Comparison of ENCODE assay signal across 15 mouse cellular contexts in genomic region chr11:100823543-100824313, GRCm38 (mm10). TPM values are rescaled to one million over a fixed set of nuclear protein-coding genes. Genes with fewer than 3 reads are reported as not detected.
DNase-seq lines count a peak whose midpoint lies in the region; ATAC-seq and TF ChIP-seq lines count a peak whose summit lies in the region.
"Had no signal": no experiment of that assay in that cellular context is flagged by ENCODE, and none has a peak within 500 bp of the region (broad histone marks: within the 10 kb centered on the region; RNA-seq: fewer than 3 reads in every experiment).

No protein-coding gene starts in this region.

- TF ChIP-seq CTCF in MEL (IDR thresholded peaks at IDR 0.05 in 2 of 3, conservative IDR thresholded peaks at IDR 0.05 in 1 of 3; ENCODE audit: control insufficient read depth in 1 of 3, insufficient read depth in 1 of 3, low read depth in 2 of 3, low read length in 3 of 3, poor library complexity in 1 of 3, severe bottlenecking in 1 of 3), result no peak
- no peak for TF ChIP-seq CTCF in liver, postnatal 0 days (IDR thresholded peaks at IDR 0.05; ENCODE audit: low read depth)

- H3K79me2 ChIP-seq in MEL (ENCODE audit: control insufficient read depth, insufficient read depth, low read length, poor library complexity), result peaks cover 16% of the 10 kb centered on the region; the same call in 1 of the 2 replicates

- 47% methylated on average over 8 of the region's 8 CpGs for WGBS in heart, embryonic 15.5 days
- 44% methylated on average over 8 of the region's 8 CpGs for WGBS in liver, postnatal 0 days (ENCODE audit: insufficient replicate concordance)

- no peak overlapping the region for H3K4me2 ChIP-seq in heart, embryonic 15.5 days
- no peak overlapping the region for H3K4me2 ChIP-seq in liver, postnatal 0 days (ENCODE audit: low read depth, low read length)
- H3K4me2 ChIP-seq: liver, embryonic 15.5 days; neural tube, embryonic 13.5 days had no signal

- H3K9me3 ChIP-seq in heart, embryonic 15.5 days (replicated peaks), result no peaks in the 10 kb centered on the region
- H3K9me3 ChIP-seq in MEL (replicated peaks; ENCODE audit: insufficient read depth, low read length), result no peaks in the 10 kb centered on the region
- H3K9me3 ChIP-seq in liver, postnatal 0 days (ENCODE audit: low read length), result no peaks in the 10 kb centered on the region
- H3K9me3 ChIP-seq: forebrain, embryonic 10.5 days; liver, embryonic 15.5 days; megakaryocyte, embryonic 14.5 days; neural tube, embryonic 13.5 days had no signal

- H3K4me3 ChIP-seq in heart, embryonic 15.5 days, result no peak overlapping the region
- H3K4me3 ChIP-seq in MEL (ENCODE audit: control insufficient read depth in 1 of 2, insufficient read depth in 1 of 2, low read depth in 2 of 2, low read length in 2 of 2), result peak overlapping the region in 1 of 2 experiments; percentile 0; a peak in 1 of 4 replicates
- H3K4me3 ChIP-seq in liver, postnatal 0 days (ENCODE audit: low read depth, low read length), result no peak overlapping the region
- H3K4me3 ChIP-seq: forebrain, embryonic 10.5 days; liver, embryonic 15.5 days; megakaryocyte, embryonic 14.5 days; neural tube, embryonic 13.5 days had no signal

- no peak; the same call in 1 of the 2 replicates for ATAC-seq in heart, embryonic 15.5 days (replicated peaks; ENCODE audit: insufficient number of reproducible peaks, insufficient read depth, low FRiP score, low read depth)
- ATAC-seq in liver, postnatal 0 days, result peak; percentile 16; the same call in 1 of the 2 replicates
- ATAC-seq in monocyte, adult 5-6 weeks (replicated peaks; ENCODE audit: insufficient number of reproducible peaks, low FRiP score, low TSS enrichment, poor library complexity, severe bottlenecking), result no peak
- ATAC-seq: hindbrain, embryonic 16.5 days had no signal

- TF ChIP-seq RAD21 in MEL (IDR thresholded peaks at IDR 0.05; ENCODE audit: low read depth, low read length), result no peak

- H3K4me1 ChIP-seq in heart, embryonic 15.5 days (replicated peaks), result peaks cover 70% of the 10 kb centered on the region
- H3K4me1 ChIP-seq in MEL (ENCODE audit: control insufficient read depth in 1 of 2, insufficient read depth in 2 of 2, low read length in 2 of 2), result peaks cover 52 to 69% of the 10 kb centered on the region in 2 experiments
- peaks cover 66% of the 10 kb centered on the region for H3K4me1 ChIP-seq in liver, postnatal 0 days (ENCODE audit: insufficient read depth)

- no peaks in the 10 kb centered on the region for H3K27me3 ChIP-seq in heart, embryonic 15.5 days
- H3K27me3 ChIP-seq in MEL (ENCODE audit: control insufficient read depth in 1 of 2, insufficient read depth in 2 of 2, low read length in 2 of 2), result no peaks in the 10 kb centered on the region
- H3K27me3 ChIP-seq in liver, postnatal 0 days (ENCODE audit: insufficient read depth, low read length), result no peaks in the 10 kb centered on the region
- H3K27me3 ChIP-seq: liver, embryonic 15.5 days; megakaryocyte, embryonic 14.5 days; neural tube, embryonic 13.5 days had no signal

- H3K9ac ChIP-seq in heart, embryonic 15.5 days, result no peak overlapping the region
- peak overlapping the region; percentile 21; the same call in 1 of the 2 replicates for H3K9ac ChIP-seq in MEL (ENCODE audit: control insufficient read depth, low read depth, low read length, poor library complexity, severe bottlenecking)
- no peak overlapping the region for H3K9ac ChIP-seq in liver, postnatal 0 days (replicated peaks)
- H3K9ac ChIP-seq: liver, embryonic 15.5 days; neural tube, embryonic 13.5 days had no signal

- peak in 1 of 2 experiments; percentile 42; a peak in 1 of 4 replicates for TF ChIP-seq POLR2A in MEL (IDR thresholded peaks at IDR 0.05; ENCODE audit: control insufficient read depth in 1 of 2, insufficient read depth in 1 of 2, low read depth in 1 of 2, low read length in 2 of 2, poor library complexity in 1 of 2)

- H3K36me3 ChIP-seq in heart, embryonic 15.5 days, result no peaks in the 10 kb centered on the region
- H3K36me3 ChIP-seq in MEL (ENCODE audit: control insufficient read depth in 1 of 2, insufficient read depth in 2 of 2, low read length in 2 of 2), result peaks cover 0 to 70% of the 10 kb centered on the region in 2 experiments; a peak in 2 of 4 replicates
- 0 out of 2 replicates have a peak, but pooled peaks cover 4% of the 10 kb centered on the region for H3K36me3 ChIP-seq in liver, postnatal 0 days (replicated peaks; ENCODE audit: insufficient read depth, low read length)
- H3K36me3 ChIP-seq: forebrain, embryonic 10.5 days; liver, embryonic 15.5 days; neural tube, embryonic 13.5 days had no signal

- H3K27ac ChIP-seq in heart, embryonic 15.5 days, result peak overlapping the region; percentile 56
- H3K27ac ChIP-seq in MEL (ENCODE audit: control insufficient read depth, low read depth, low read length), result peak overlapping the region; percentile 46
- no peak overlapping the region for H3K27ac ChIP-seq in liver, postnatal 0 days (ENCODE audit: low read depth)
- H3K27ac ChIP-seq: forebrain, embryonic 10.5 days; neural tube, embryonic 13.5 days had no signal

- no peak for DNase-seq in heart, adult 9 months (ENCODE audit: low spot score in 2 of 2)
- DNase-seq in MEL (ENCODE audit: low read depth, low spot score), result peak; percentile 89
- DNase-seq in liver, postnatal 0 days, result no peak
- DNase-seq in thymus, postnatal 10 days (ENCODE audit: low spot score in 2 of 2), result peak; percentile 64 to 78
- no peak for DNase-seq in right cerebral cortex, postnatal 4 days
- no peak for DNase-seq in embryo, embryonic 9.5 days (ENCODE audit: extremely low spot score)
- DNase-seq: embryo, embryonic 11 days; kidney, postnatal 4 days had no signal

- peak; percentile 61; a peak in 3 of 4 replicates for TF ChIP-seq EP300 in MEL (IDR thresholded peaks at IDR 0.05; ENCODE audit: low read depth in 1 of 2, low read length in 2 of 2)
- no peak for TF ChIP-seq EP300 in liver, postnatal 0 days (IDR thresholded peaks at IDR 0.05; ENCODE audit: low read depth)

TF ChIP-seq in MEL, 35 proteins besides CTCF, POLR2A, EP300 and RAD21 (continues in another document):
- TF ChIP-seq MAX (IDR thresholded peaks at IDR 0.05; ENCODE audit: low read length) (peak; percentile 98), HCFC1 (IDR thresholded peaks at IDR 0.05; ENCODE audit: low read depth, low read length) (no peak), NELFE (IDR thresholded peaks at IDR 0.05; ENCODE audit: low read depth, low read length) (no peak), ETS1 (IDR thresholded peaks at IDR 0.05; ENCODE audit: low read depth, low read length) (peak; percentile 56), ZNF384 (IDR thresholded peaks at IDR 0.05; ENCODE audit: low read depth, low read length) (no peak), ZC3H11A (IDR thresholded peaks at IDR 0.05; ENCODE audit: low read depth, low read length) (no peak), GABPA (IDR thresholded peaks at IDR 0.05; ENCODE audit: low read depth, low read length) (no peak), ELF1 (IDR thresholded peaks at IDR 0.05; ENCODE audit: low read depth, low read length) (no peak), TAL1 (IDR thresholded peaks at IDR 0.05; ENCODE audit: low read length) (peak; percentile 23; the same call in 1 of the 2 replicates), SIN3A (IDR thresholded peaks at IDR 0.05; ENCODE audit: low read length) (peak; percentile 87), MYB (IDR thresholded peaks at IDR 0.05; ENCODE audit: low read depth, low read length) (no peak), TCF12 (IDR thresholded peaks at IDR 0.05; ENCODE audit: low read depth, low read length) (peak; percentile 56; the same call in 1 of the 2 replicates), MAZ (IDR thresholded peaks at IDR 0.05; ENCODE audit: low read depth, low read length) (no peak), ZMIZ1 (IDR thresholded peaks at IDR 0.05; ENCODE audit: low read depth, low read length) (no peak), MXI1 (IDR thresholded peaks at IDR 0.05; ENCODE audit: low read depth, low read length) (peak; percentile 98), USF2 (IDR thresholded peaks at IDR 0.05; ENCODE audit: borderline replicate concordance in 1 of 2, insufficient read depth in 1 of 2, low read depth in 1 of 2, low read length in 2 of 2) (peak; percentile 57 to 72), JUND (IDR thresholded peaks at IDR 0.05; ENCODE audit: low read depth, low read length) (no peak), TBP (IDR thresholded peaks at IDR 0.05; ENCODE audit: low read depth, low read length) (peak; percentile 98), POLR2AphosphoS2 (IDR thresholded peaks at IDR 0.05; ENCODE audit: low read length) (no peak), MEF2A (IDR thresholded peaks at IDR 0.05; ENCODE audit: extremely low read depth, insufficient replicate concordance, low read depth, low read length, poor library complexity, severe bottlenecking) (no peak), USF1 (IDR thresholded peaks at IDR 0.05; ENCODE audit: low read depth, low read length) (peak; percentile 95), CHD1 (IDR thresholded peaks at IDR 0.05; ENCODE audit: low read depth, low read length) (no peak; the same call in 1 of the 2 replicates)

RNA-seq across cellular contexts. Expression of gene Stat5b, which starts 26.8 kb away (rescaled TPM):
- 25.3 and 34.6 TPM in 2 replicates for polyA plus RNA-seq in heart, embryonic 15.5 days (2015; fragmentation: Nextera tagmentation; extraction: Ambion mirVana)
- total RNA-seq in MEL (2012; rRNA removed), result 28.7 and 29.3 TPM in 2 replicates
- 10 to 100 TPM; 32.3 to 37.0 TPM for polyA plus RNA-seq in MEL (2012; ENCODE audit: insufficient read depth in 1 of 2, insufficient read length in 2 of 2, low read depth in 1 of 2, low replicate concordance in 2 of 2, missing spikeins in 1 of 2)
- 15.4 and 16.4 TPM in 2 replicates for polyA plus RNA-seq in liver, postnatal 0 days (2015; fragmentation: Nextera tagmentation; extraction: Ambion mirVana)
- total RNA-seq in monocyte, adult 5-6 weeks (2017), result 71.6 to 86.1 TPM (median 75.5 TPM) in 3 replicates

RNA-seq across cellular contexts. Expression of gene Stat5a, which starts 35.4 kb away (rescaled TPM):
- 6.1 and 11.9 TPM in 2 replicates for polyA plus RNA-seq in heart, embryonic 15.5 days (2015; fragmentation: Nextera tagmentation; extraction: Ambion mirVana)
- total RNA-seq in MEL (2012; rRNA removed), result 54.2 and 59.0 TPM in 2 replicates
- polyA plus RNA-seq in MEL (2012; ENCODE audit: insufficient read depth in 1 of 2, insufficient read length in 2 of 2, low read depth in 1 of 2, low replicate concordance in 2 of 2, missing spikeins in 1 of 2), result 10 to 100 TPM in 1 of 2 experiments, not detected in 1; 86.8 TPM
- polyA plus RNA-seq in liver, postnatal 0 days (2015; fragmentation: Nextera tagmentation; extraction: Ambion mirVana), result 4.7 and 6.0 TPM in 2 replicates
- 20.0 to 28.0 TPM (median 25.1 TPM) in 3 replicates for total RNA-seq in monocyte, adult 5-6 weeks (2017)

RNA-seq across cellular contexts. Expression of gene Ghdc, which starts 53.0 kb away (rescaled TPM):
- polyA plus RNA-seq in heart, embryonic 15.5 days (2015; fragmentation: Nextera tagmentation; extraction: Ambion mirVana), result 5.5 and 8.1 TPM in 2 replicates
- 5.7 and 7.1 TPM in 2 replicates for total RNA-seq in MEL (2012; rRNA removed)
- 1 to 10 TPM in 1 of 2 experiments, not detected in 1; 9.2 TPM for polyA plus RNA-seq in MEL (2012; ENCODE audit: insufficient read depth in 1 of 2, insufficient read length in 2 of 2, low read depth in 1 of 2, low replicate concordance in 2 of 2, missing spikeins in 1 of 2)
- 1.6 and 1.9 TPM in 2 replicates for polyA plus RNA-seq in liver, postnatal 0 days (2015; fragmentation: Nextera tagmentation; extraction: Ambion mirVana)
- total RNA-seq in monocyte, adult 5-6 weeks (2017), result 4.7 to 7.0 TPM (median 6.8 TPM) in 3 replicates

Comparison
In these comparisons a context has a peak if more than half of its experiments do, and no peak if none do; other contexts are left out.
1. DNase-seq: peak in MEL (single experiment) and thymus, postnatal 10 days (2 of 2); none in heart, adult 9 months (0 of 2), liver, postnatal 0 days (single experiment), right cerebral cortex, postnatal 4 days (single experiment) and embryo, embryonic 9.5 days (single experiment).